Mouse (Mus musculus): ENCODE results near the gene Syap1.

DNA sequence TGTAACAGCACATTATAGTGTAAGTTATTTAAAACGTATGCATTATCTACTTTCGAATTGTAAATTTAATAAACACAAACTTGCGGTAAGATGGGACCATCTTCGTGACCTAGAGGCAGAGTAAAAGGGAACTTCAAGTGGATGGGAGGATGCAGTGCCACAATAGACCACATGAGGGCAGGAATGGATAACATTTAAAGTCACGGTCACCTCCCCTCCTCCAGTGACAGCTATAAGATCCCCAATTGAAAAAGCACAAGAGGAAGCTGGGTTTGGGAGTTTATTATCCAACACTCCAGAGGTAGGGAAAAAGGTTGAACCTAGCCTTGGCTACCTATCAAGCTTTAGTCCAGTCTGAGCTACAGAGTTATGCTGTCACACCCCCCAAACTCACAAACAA, 27.4 kb upstream of the Syap1 start:
- TF ChIP-seq CTCF (IDR thresholded peaks at IDR 0.05; ENCODE audit: low read depth, low read length) = peak; percentile 68; the same call in 1 of the 2 replicates
- no peak for TF ChIP-seq GATA1 (IDR thresholded peaks at IDR 0.05; ENCODE audit: borderline replicate concordance, low read length)
- no peak for TF ChIP-seq GATA2 (IDR thresholded peaks at IDR 0.05; ENCODE audit: borderline replicate concordance, low read depth, low read length)
